Comparison of ENCODE assay signal across 8 mouse cellular contexts in the genomic region with DNA sequence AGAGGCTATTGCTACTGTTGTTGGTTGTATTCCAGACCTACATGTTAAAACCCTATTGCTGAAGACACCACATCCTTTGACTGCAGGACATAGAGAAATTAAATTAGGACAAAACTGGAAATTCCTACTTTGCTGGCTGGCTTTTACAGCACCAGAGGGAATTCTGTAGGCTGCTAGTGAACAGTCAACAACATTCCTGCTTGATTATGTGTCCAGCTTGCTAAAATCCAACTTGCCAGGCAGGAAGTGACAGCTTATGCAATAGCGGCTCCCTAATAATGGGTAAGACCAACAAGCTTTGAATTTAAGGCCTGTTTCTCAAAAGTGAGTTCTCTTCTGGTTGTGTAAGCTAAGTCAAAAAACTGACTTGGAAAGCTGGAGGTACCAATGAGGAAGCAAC.
DNase-seq lines count a peak whose midpoint lies in the region.
"Had no signal": no experiment of that assay in that cellular context is flagged by ENCODE, and none has a peak within 500 bp of the region (broad histone marks: within the 10 kb centered on the region; RNA-seq: fewer than 3 reads in every experiment).

No protein-coding gene starts in this region.

- DNase-seq in 3T3-L1 (ENCODE audit: low read depth, low spot score) (peak; percentile 92), MN1 (ENCODE audit: low spot score) (peak; percentile 56)
- peak; percentile 24 for DNase-seq in gastrocnemius, postnatal 14 days
- DNase-seq in kidney, postnatal 4 days = peak; percentile 5 to 20
- DNase-seq in cerebellum, postnatal 36 days = no peak
- no peak for DNase-seq in right cerebral cortex, postnatal 36 days (ENCODE audit: low spot score in 2 of 2)
- no peak for DNase-seq in cerebellum, adult 18-20 months
- DNase-seq: right cerebral cortex, postnatal 4 days had no signal

- intact Hi-C loops in gastrocnemius, postnatal 14 days (cut with DNase I; ENCODE audit: low total_unique reads) = no loop called here

Comparison
In these comparisons a context has a peak if more than half of its experiments do, and no peak if none do; other contexts are left out.
1. DNase-seq: peak in 3T3-L1 (single experiment), MN1 (single experiment), gastrocnemius, postnatal 14 days (single experiment) and kidney, postnatal 4 days (2 of 2); none in cerebellum, postnatal 36 days (0 of 2), right cerebral cortex, postnatal 36 days (0 of 2) and cerebellum, adult 18-20 months (0 of 2).